Mouse (Mus musculus) bone marrow, adult 2 months (tissue): Measurements from ENCODE around the gene Fbxl5. TPM values are rescaled to one million over a fixed set of nuclear protein-coding genes. Genes with fewer than 3 reads are reported as not detected.
A peak's percentile ranks its signal among the peaks of the same experiment; 100 is the strongest.

Experiments
- H3K27ac ChIP-seq: fragments of 200-500 bp; 2 replicates; pipeline ENCODE4 v1.5.1; 2012; ENCODE audit warnings: low read depth, mild to moderate bottlenecking, control low read depth, inconsistent platforms, low read length; ENCODE audit not compliant: control insufficient read depth, poor library complexity, insufficient read depth
- H3K4me1 ChIP-seq: fragments of 200-500 bp; 2 replicates; pipeline ENCODE4 v1.6.1; 2011; ENCODE audit warnings: low read length; ENCODE audit not compliant: control insufficient read depth, insufficient read depth
- H3K4me3 ChIP-seq: fragments of 200-500 bp; replicated peaks from 2 replicates; pipeline ENCODE3; 2011; ENCODE audit warnings: mild to moderate bottlenecking, low read depth, low read length, control low read depth; ENCODE audit not compliant: control insufficient read depth
- CTCF ChIP-seq: fragments of 200-500 bp; IDR thresholded peaks from 2 replicates; pipeline ENCODE4 v1.5.1; 2011; ENCODE audit warnings: low read length, control low read depth; ENCODE audit not compliant: control insufficient read depth, insufficient read depth
- POLR2A ChIP-seq: fragments of 200-500 bp; IDR thresholded peaks from 2 replicates; pipeline ENCODE4 v1.6.1; 2011; ENCODE audit warnings: low read depth, mild to moderate bottlenecking, control low read depth, low read length, borderline replicate concordance; ENCODE audit not compliant: control insufficient read depth
- WGBS: fragments of 180-500 bp; shearing (Covaris S2); methylation state at CpG from one replicate; pipeline ENCODE4 v1.1.7; 2018; 5-methylcytosine and 5-hydroxymethylcytosine counted together
- polyA plus RNA-seq: library from polyadenylated mRNA; stranded (reverse); fragments of >200 nt; gene quantifications from 2 replicates; pipeline ENCODE4 v1.2.4, GENCODE M21; 2011; ENCODE audit warnings: low replicate concordance; ENCODE audit not compliant: missing spikeins, insufficient read depth, insufficient read length

Fbxl5 gene
- polyA plus RNA-seq, 1 experiment, result 22.8 TPM

GRCm38 (mm10) chr5:43770618-43771354 lies 50.7 kb downstream of the Fbxl5 start:
- H3K27ac ChIP-seq, result no peak overlapping the region
- no peak overlapping the region for H3K4me3 ChIP-seq
- peaks cover 2% of the 10 kb centered on the region; the same call in 1 of the 2 replicates for H3K4me1 ChIP-seq
- TF ChIP-seq CTCF (no peak), POLR2A (no peak)
- WGBS, result 31% methylated on average over 3 of the region's 3 CpGs

GRCm38 (mm10) chr5:43749092-43749491 lies 72.3 kb downstream of the Fbxl5 start:
- 76% methylated on average over 3 of the region's 3 CpGs for WGBS
- Histone ChIP-seq H3K27ac (no peak overlapping the region), H3K4me3 (no peak overlapping the region), H3K4me1 (no peaks in the 10 kb centered on the region; the same call in 1 of the 2 replicates)
- no peak for TF ChIP-seq POLR2A
- TF ChIP-seq CTCF, result peak; percentile 30; the same call in 1 of the 2 replicates

- H3K27ac ChIP-seq, result no peak overlapping the region
- no peaks in the 10 kb centered on the region for H3K4me1 ChIP-seq
- TF ChIP-seq POLR2A (no peak), CTCF (no peak)
- WGBS, result 90% methylated on average over 4 of the region's 4 CpGs
- no peak overlapping the region for H3K4me3 ChIP-seq
These were observed 73.4 kb downstream of the Fbxl5 start for GRCm38 (mm10) chr5:43748039-43748438.

GRCm38 (mm10) chr5:43745156-43745555 lies 76.3 kb downstream of the Fbxl5 start:
- H3K4me3 ChIP-seq, result no peak overlapping the region
- no peak overlapping the region for H3K27ac ChIP-seq
- H3K4me1 ChIP-seq, result no peaks in the 10 kb centered on the region
- TF ChIP-seq CTCF, result no peak
- TF ChIP-seq POLR2A, result no peak
- 80% methylated on average over 5 of the region's 5 CpGs for WGBS

- H3K4me3 ChIP-seq, result no peak overlapping the region
- 89% methylated on average over 1 of the region's 1 CpGs for WGBS
- no peak overlapping the region for H3K27ac ChIP-seq
- TF ChIP-seq POLR2A, result no peak
- TF ChIP-seq CTCF, result no peak
- H3K4me1 ChIP-seq, result no peaks in the 10 kb centered on the region
These were observed 77.3 kb downstream of the Fbxl5 start for GRCm38 (mm10) chr5:43744187-43744586.

- no peak overlapping the region for H3K27ac ChIP-seq
- no peaks in the 10 kb centered on the region; the same call in 1 of the 2 replicates for H3K4me1 ChIP-seq
- TF ChIP-seq CTCF (no peak), POLR2A (no peak)
- WGBS, result 80% methylated on average over 8 of the region's 8 CpGs
- no peak overlapping the region for H3K4me3 ChIP-seq
These were observed 89.1 kb downstream of the Fbxl5 start for GRCm38 (mm10) chr5:43732381-43732780.

- TF ChIP-seq POLR2A (no peak), CTCF (no peak)
- WGBS, result 78% methylated on average over 11 of the region's 11 CpGs
- no peaks in the 10 kb centered on the region for H3K4me1 ChIP-seq
These were observed 92.9 kb downstream of the Fbxl5 start for GRCm38 (mm10) chr5:43728375-43729165.

GRCm38 (mm10) chr5:43723830-43724229 lies 97.6 kb downstream of the Fbxl5 start:
- Histone ChIP-seq H3K4me1 (no peaks in the 10 kb centered on the region), H3K4me3 (no peak overlapping the region), H3K27ac (no peak overlapping the region)
- TF ChIP-seq CTCF (no peak), POLR2A (no peak)
- 83% methylated on average over 7 of the region's 7 CpGs for WGBS

More at GRCm38 (mm10) chr5:43728375-43729165, 92.9 kb downstream of the Fbxl5 start:
- Histone ChIP-seq H3K27ac (no peak overlapping the region), H3K4me3 (no peak overlapping the region)
